Mouse (Mus musculus) cortical plate, adult 2 months (tissue): Measurements from ENCODE around the gene Tmem102.

Experiments used
- CTCF ChIP-seq: fragments of 200-500 bp; IDR thresholded peaks from 2 replicates; pipeline ENCODE4 v1.5.1; 2011; ENCODE audit warnings: mild to moderate bottlenecking, control low read depth, low read length; ENCODE audit not compliant: insufficient read depth; ENCODE audit errors: extremely low read depth
- POLR2A ChIP-seq: fragments of 200-500 bp; IDR thresholded peaks from 2 replicates; pipeline ENCODE4 v1.6.1; 2011; ENCODE audit warnings: mild to moderate bottlenecking, low read length, control low read depth; ENCODE audit not compliant: insufficient read depth; ENCODE audit errors: extremely low read depth

- TF ChIP-seq CTCF (no peak), POLR2A (no peak)
Observed at GRCm38 (mm10) chr11:69828832-69829231, 23.4 kb upstream of the Tmem102 start.
